Mouse (Mus musculus) heart, adult 2 months (tissue): ENCODE results near the gene Wdr86.
"Not testable (repeated sequence)": the region's sequence is repeated elsewhere in the genome, so short reads cannot be mapped to it uniquely, and the experiment has no call there.

ENCODE experiments used
- CTCF ChIP-seq: fragments of 200-600 bp; IDR thresholded peaks from 2 replicates; pipeline ENCODE4 v1.8.1; 2022; ENCODE audit warnings: antibody characterized with exemption, mild to moderate bottlenecking, moderate library complexity
- EP300 ChIP-seq: fragments of 200-500 bp; IDR thresholded peaks from 2 replicates; pipeline ENCODE4 v1.6.1; 2011; ENCODE audit warnings: low read depth, low read length, control low read depth; ENCODE audit not compliant: insufficient read depth

DNA sequence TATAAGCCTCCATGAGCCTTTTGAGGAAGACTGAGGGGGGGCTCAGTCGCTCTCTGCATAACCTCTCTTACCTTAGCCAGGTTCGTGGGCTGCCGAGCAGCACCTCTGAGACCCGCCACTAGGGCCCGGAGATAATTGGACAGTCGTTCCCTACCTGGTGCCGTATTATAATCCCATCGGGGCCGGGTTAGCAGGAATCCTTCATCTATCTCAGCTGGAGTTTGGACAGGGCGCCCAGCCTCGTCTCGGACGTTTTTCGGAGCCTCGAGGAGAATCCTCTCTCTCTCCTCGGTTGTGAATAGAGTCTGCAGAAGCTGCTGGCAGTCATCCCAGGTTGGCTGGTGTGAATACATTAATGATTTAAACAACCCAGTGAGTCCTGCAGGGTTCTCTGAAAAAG lies 44.0 kb upstream of the Wdr86 start:
- not testable (repeated sequence) for TF ChIP-seq EP300, CTCF
